Comparison of ENCODE assay signal across 12 mouse cellular contexts in genomic region chr13:80613884-80614247, GRCm38 (mm10).
A peak's percentile ranks its signal among the peaks of the same experiment; 100 is the strongest.
DNase-seq lines count a peak whose midpoint lies in the region; ATAC-seq and TF ChIP-seq lines count a peak whose summit lies in the region.
"Had no signal": no experiment of that assay in that cellular context is flagged by ENCODE, and none has a peak within 500 bp of the region (broad histone marks: within the 10 kb centered on the region; RNA-seq: fewer than 3 reads in every experiment).

No protein-coding gene starts in this region.

- H3K36me3 ChIP-seq in forebrain, embryonic 12.5 days (replicated peaks): no peaks in the 10 kb centered on the region
- H3K36me3 ChIP-seq in forebrain, embryonic 10.5 days (replicated peaks): no peaks in the 10 kb centered on the region
- H3K36me3 ChIP-seq: limb, embryonic 15.5 days had no signal

- no peak for DNase-seq in forebrain, embryonic 10.5 days (ENCODE audit: extremely low spot score, low spot score)
- DNase-seq in left cerebral cortex, postnatal 25 days (ENCODE audit: low spot score in 2 of 2): peak; percentile 2 to 34
- DNase-seq in left cerebral cortex, postnatal 36 days (ENCODE audit: low spot score in 2 of 2): no peak
- peak; percentile 86 for DNase-seq in brain, embryonic 14.5 days (ENCODE audit: low read depth)
- DNase-seq in retina, embryonic 14.5 days (ENCODE audit: low spot score): peak; percentile 81
- DNase-seq in kidney, adult 18-20 months: no peak
- DNase-seq in right cerebral cortex, postnatal 10 days (ENCODE audit: low spot score in 2 of 2): no peak
- DNase-seq: heart, postnatal 4 days; kidney, postnatal 4 days had no signal

- no peak overlapping the region for H3K9ac ChIP-seq in forebrain, embryonic 12.5 days
- H3K9ac ChIP-seq: limb, embryonic 15.5 days had no signal

- intact Hi-C loops in left cerebral cortex, postnatal 25 days (cut with DNase I): no loop called here
- intact Hi-C loops in left cerebral cortex, postnatal 36 days (cut with DNase I): no loop called here

- TF ChIP-seq CTCF in brain, embryonic 14.5 days (IDR thresholded peaks at IDR 0.05; ENCODE audit: borderline replicate concordance, extremely low read depth, insufficient read depth, insufficient read length): no peak

- H3K4me1 ChIP-seq in forebrain, embryonic 12.5 days: peaks cover 13% of the 10 kb centered on the region
- H3K4me1 ChIP-seq in forebrain, embryonic 10.5 days: peaks cover 11% of the 10 kb centered on the region
- H3K4me1 ChIP-seq: limb, embryonic 15.5 days had no signal

- 36% methylated on average over 1 of the region's 1 CpGs for WGBS in forebrain, embryonic 12.5 days
- WGBS in forebrain, embryonic 10.5 days: 61% methylated on average over 1 of the region's 1 CpGs

- H3K4me3 ChIP-seq in forebrain, embryonic 12.5 days (replicated peaks): no peak overlapping the region
- H3K4me3 ChIP-seq in forebrain, embryonic 10.5 days: no peak overlapping the region
- H3K4me3 ChIP-seq: limb, embryonic 15.5 days had no signal

- ATAC-seq in forebrain, embryonic 12.5 days (ENCODE audit: low FRiP score): peak; percentile 51; the same call in 1 of the 2 replicates
- ATAC-seq: activated CD4-positive, CD25-positive, alpha-beta regulatory T cell, adult 4 months had no signal

- no peaks in the 10 kb centered on the region for H3K9me3 ChIP-seq in forebrain, embryonic 12.5 days
- H3K9me3 ChIP-seq in forebrain, embryonic 10.5 days: no peaks in the 10 kb centered on the region
- H3K9me3 ChIP-seq: limb, embryonic 15.5 days had no signal

- no peak overlapping the region for H3K4me2 ChIP-seq in forebrain, embryonic 12.5 days
- H3K4me2 ChIP-seq: limb, embryonic 15.5 days had no signal

- TF ChIP-seq POLR2A in brain, embryonic 14.5 days (IDR thresholded peaks at IDR 0.05; ENCODE audit: borderline replicate concordance, extremely low read depth, insufficient read depth, insufficient read length, poor library complexity, severe bottlenecking): no peak

- no peaks in the 10 kb centered on the region for H3K27me3 ChIP-seq in forebrain, embryonic 12.5 days
- H3K27me3 ChIP-seq in forebrain, embryonic 10.5 days (ENCODE audit: poor library complexity, severe bottlenecking): no peaks in the 10 kb centered on the region
- H3K27me3 ChIP-seq: limb, embryonic 15.5 days had no signal

- H3K27ac ChIP-seq in forebrain, embryonic 12.5 days: no peak overlapping the region
- H3K27ac ChIP-seq in forebrain, embryonic 10.5 days: no peak overlapping the region
- H3K27ac ChIP-seq: limb, embryonic 15.5 days had no signal

Comparison
In these comparisons a context has a peak if more than half of its experiments do, and no peak if none do; other contexts are left out.
1. DNase-seq: peak in left cerebral cortex, postnatal 25 days (2 of 2), brain, embryonic 14.5 days (single experiment) and retina, embryonic 14.5 days (single experiment); none in forebrain, embryonic 10.5 days (single experiment), left cerebral cortex, postnatal 36 days (0 of 2), kidney, adult 18-20 months (single experiment) and right cerebral cortex, postnatal 10 days (0 of 2).